Mouse (Mus musculus) lung, postnatal 0 days (tissue): Measurements from ENCODE around the gene Rheb. TPM values are rescaled to one million over a fixed set of nuclear protein-coding genes. Genes with fewer than 3 reads are reported as not detected.
A peak's percentile ranks its signal among the peaks of the same experiment; 100 is the strongest.
"Not testable (repeated sequence)": the region's sequence is repeated elsewhere in the genome, so short reads cannot be mapped to it uniquely, and the experiment has no call there.

Experiments
- ATAC-seq: fragments of 200-750 bp; cut with Nextera tagmentation; 2 replicates; pipeline ENCODE4 v1.8.0; 2017; ENCODE audit warnings: moderate library complexity
- DNase-seq: peaks from one replicate; pipeline ENCODE4 v3.0.0-alpha.2; 2016; ENCODE audit warnings: low spot score
- H3K27ac ChIP-seq: fragments of 300-500 bp; sonication (generic); 2 replicates; pipeline ENCODE4 v1.5.1; 2014; ENCODE audit warnings: antibody characterized with exemption, mild to moderate bottlenecking, low read length, mixed read lengths
- H3K27me3 ChIP-seq: fragments of 300-500 bp; sonication (generic); replicated peaks from 2 replicates; pipeline ENCODE4 v1.6.1; 2014; ENCODE audit warnings: low read length, mixed read lengths; ENCODE audit not compliant: insufficient read depth
- H3K36me3 ChIP-seq: fragments of 300-500 bp; sonication (generic); 2 replicates; pipeline ENCODE4 v1.6.1; 2014; ENCODE audit warnings: low read length, mixed read lengths; ENCODE audit not compliant: insufficient read depth
- H3K4me1 ChIP-seq: fragments of 300-500 bp; sonication (generic); 2 replicates; pipeline ENCODE4 v1.6.1; 2014; ENCODE audit warnings: antibody characterized with exemption, low read depth, low read length, mixed read lengths; ENCODE audit not compliant: insufficient read depth
- H3K4me2 ChIP-seq: fragments of 300-500 bp; sonication (generic); replicated peaks from 2 replicates; pipeline ENCODE4 v1.6.1; 2014; ENCODE audit warnings: low read depth, mild to moderate bottlenecking, low read length, moderate library complexity, mixed read lengths
- H3K4me3 ChIP-seq: fragments of 300-500 bp; sonication (generic); 2 replicates; pipeline ENCODE4 v1.5.1; 2014; ENCODE audit warnings: low read depth, low read length
- H3K9ac ChIP-seq: fragments of 300-500 bp; sonication (generic); replicated peaks from 2 replicates; pipeline ENCODE4 v1.6.1; 2014; ENCODE audit warnings: low read depth, mild to moderate bottlenecking
- H3K9me3 ChIP-seq: fragments of 300-500 bp; sonication (generic); 2 replicates; pipeline ENCODE4 v1.6.1; 2016; ENCODE audit warnings: low read length, mixed read lengths
- CTCF ChIP-seq: IDR thresholded peaks from 2 replicates; pipeline ENCODE4 v1.5.1; 2016; ENCODE audit warnings: antibody characterized with exemption, mild to moderate bottlenecking
- EP300 ChIP-seq: IDR thresholded peaks from 2 replicates; pipeline ENCODE4 v1.6.1; 2016; ENCODE audit warnings: antibody characterized with exemption, mild to moderate bottlenecking, control low read depth
- WGBS: fragments of 180-500 bp; shearing (Covaris S2); extraction: QIAGEN DNeasy Blood & Tissue Kit; methylation state at CpG from one replicate; pipeline ENCODE4 v1.1.7; 2014; 5-methylcytosine and 5-hydroxymethylcytosine counted together
- polyA plus RNA-seq: library from polyadenylated mRNA; unstranded; fragments of >200 nt; fragmentation: Nextera tagmentation; extraction: Ambion mirVana; gene quantifications from 2 replicates; pipeline ENCODE4 v1.2.1, GENCODE M21; 2015

The Rheb gene
- polyA plus RNA-seq, 1 experiment from 2014 or later = 180 TPM

DNA sequence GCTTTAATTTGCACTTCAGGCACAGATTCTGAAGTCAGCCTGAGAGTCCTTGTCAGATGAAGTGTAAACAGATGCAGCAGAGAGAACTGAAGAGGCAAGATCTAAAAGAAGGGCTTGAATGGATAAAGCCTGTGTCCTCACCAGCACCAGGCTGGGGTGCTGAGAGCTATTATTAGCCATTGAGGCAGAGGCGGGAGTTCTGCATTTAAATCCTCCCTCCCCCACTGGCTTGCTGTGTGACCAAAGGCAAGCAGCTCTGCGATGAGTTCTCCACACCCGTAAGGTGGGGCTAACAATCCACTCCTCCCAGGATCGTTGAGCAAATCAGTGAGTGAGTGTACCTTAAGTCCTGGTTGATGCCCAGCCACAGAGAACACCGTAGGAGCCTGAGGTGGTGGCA lies 61.4 kb downstream of the Rheb start:
- H3K9me3 ChIP-seq = no peaks in the 10 kb centered on the region
- no peaks in the 10 kb centered on the region for H3K27me3 ChIP-seq
- no peak overlapping the region for H3K4me2 ChIP-seq
- H3K27ac ChIP-seq = no peak overlapping the region
- ATAC-seq (no peak), DNase-seq (no peak)
- WGBS = 25% methylated on average over 5 of the region's 5 CpGs
- TF ChIP-seq EP300 (no peak), CTCF (no peak)
- no peak overlapping the region for H3K4me3 ChIP-seq
- no peak overlapping the region for H3K9ac ChIP-seq
- H3K36me3 ChIP-seq = no peaks in the 10 kb centered on the region
- no peaks in the 10 kb centered on the region for H3K4me1 ChIP-seq

DNA sequence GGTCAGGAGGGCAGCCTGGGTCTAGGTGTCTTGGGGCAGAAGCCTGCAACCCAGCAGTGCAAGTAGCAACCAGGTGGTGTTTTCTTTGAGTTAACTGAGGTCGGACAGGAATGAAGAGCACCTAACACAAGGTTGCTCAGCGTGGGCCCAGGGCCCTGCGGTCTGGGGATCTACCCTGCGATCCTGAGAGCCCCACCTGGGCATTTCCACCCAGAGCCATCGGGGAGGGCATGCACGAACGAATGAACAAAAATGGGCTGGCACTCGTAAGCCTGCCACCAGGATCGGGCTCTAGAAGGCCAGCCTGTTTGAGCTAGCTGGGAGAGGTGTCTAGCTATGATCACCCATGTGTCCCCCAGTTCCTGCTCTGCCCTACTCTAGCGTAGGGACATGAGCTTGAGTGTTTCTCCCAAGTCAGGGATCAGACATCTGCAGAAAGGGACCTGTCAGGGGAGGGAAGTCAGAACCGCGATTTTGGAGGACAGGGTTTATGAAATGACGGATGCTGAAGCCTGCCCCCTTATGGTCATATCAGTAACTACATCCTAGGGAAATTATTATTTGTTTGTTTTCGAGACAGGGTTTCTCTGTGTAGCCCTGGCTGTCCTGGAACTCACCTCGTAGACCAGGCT lies 62.4 kb downstream of the Rheb start:
- Histone ChIP-seq H3K4me2 (peak overlapping the region; percentile 22; the same call in 1 of the 2 replicates), H3K4me3 (no peak overlapping the region), H3K9ac (no peak overlapping the region), H3K27ac (no peak overlapping the region), H3K27me3 (no peaks in the 10 kb centered on the region), H3K4me1 (no peaks in the 10 kb centered on the region), H3K9me3 (no peaks in the 10 kb centered on the region), H3K36me3 (no peaks in the 10 kb centered on the region)
- TF ChIP-seq EP300 (no peak), CTCF (peak; percentile 79)
- DNase-seq (peak; percentile 71), ATAC-seq (peak; percentile 30)
- WGBS = 41% methylated on average over 15 of the region's 15 CpGs

DNA sequence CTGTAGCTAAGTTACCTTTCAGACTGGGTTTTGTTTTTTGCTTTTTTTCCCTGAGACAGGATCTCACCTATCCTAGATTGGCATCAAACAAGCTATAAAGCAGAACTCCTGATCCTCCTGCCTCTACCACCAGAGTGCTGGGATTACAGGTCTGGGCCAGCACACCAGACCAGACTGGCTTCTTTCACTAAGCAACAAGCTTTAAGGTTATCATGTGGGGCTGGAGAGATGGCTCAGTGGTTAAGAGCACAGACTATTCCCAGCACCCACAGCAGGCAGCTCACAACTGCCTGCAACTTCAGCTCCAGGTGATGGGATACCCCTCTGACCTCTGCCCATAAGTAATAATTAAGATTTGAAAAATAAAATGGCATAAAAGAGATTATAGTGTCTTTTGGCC lies 63.1 kb downstream of the Rheb start:
- TF ChIP-seq EP300 = no peak
- no peak for TF ChIP-seq CTCF
- Histone ChIP-seq H3K27me3 (no peaks in the 10 kb centered on the region), H3K4me3 (no peak overlapping the region), H3K27ac (no peak overlapping the region), H3K9me3 (no peaks in the 10 kb centered on the region), H3K4me1 (no peaks in the 10 kb centered on the region), H3K36me3 (no peaks in the 10 kb centered on the region), H3K9ac (no peak overlapping the region), H3K4me2 (no peak overlapping the region)
- no peak for DNase-seq
- ATAC-seq = no peak

DNA sequence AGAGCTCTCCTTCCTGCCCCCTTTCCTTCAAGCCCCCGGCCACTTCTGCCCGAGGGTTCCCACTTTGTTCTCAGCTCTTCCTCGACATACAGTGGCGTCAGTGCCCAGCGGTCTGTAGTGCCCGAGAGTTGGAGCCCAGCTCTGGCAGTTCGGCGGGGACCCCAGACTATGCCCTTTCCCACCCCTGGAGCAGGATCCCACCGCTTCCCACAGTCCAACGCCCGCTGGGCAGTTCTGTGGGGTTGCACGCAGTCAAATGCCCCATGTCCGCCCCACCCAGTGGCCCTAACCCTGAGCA lies 63.6 kb downstream of the Rheb start:
- no peak overlapping the region for H3K9ac ChIP-seq
- no peak for ATAC-seq
- H3K4me1 ChIP-seq = no peaks in the 10 kb centered on the region
- no peaks in the 10 kb centered on the region for H3K9me3 ChIP-seq
- H3K4me3 ChIP-seq = no peak overlapping the region
- H3K27ac ChIP-seq = no peak overlapping the region
- H3K4me2 ChIP-seq = no peak overlapping the region
- H3K27me3 ChIP-seq = no peaks in the 10 kb centered on the region
- 47% methylated on average over 13 of the region's 13 CpGs for WGBS
- no peaks in the 10 kb centered on the region for H3K36me3 ChIP-seq
- DNase-seq = no peak
- TF ChIP-seq CTCF (no peak), EP300 (no peak)

DNA sequence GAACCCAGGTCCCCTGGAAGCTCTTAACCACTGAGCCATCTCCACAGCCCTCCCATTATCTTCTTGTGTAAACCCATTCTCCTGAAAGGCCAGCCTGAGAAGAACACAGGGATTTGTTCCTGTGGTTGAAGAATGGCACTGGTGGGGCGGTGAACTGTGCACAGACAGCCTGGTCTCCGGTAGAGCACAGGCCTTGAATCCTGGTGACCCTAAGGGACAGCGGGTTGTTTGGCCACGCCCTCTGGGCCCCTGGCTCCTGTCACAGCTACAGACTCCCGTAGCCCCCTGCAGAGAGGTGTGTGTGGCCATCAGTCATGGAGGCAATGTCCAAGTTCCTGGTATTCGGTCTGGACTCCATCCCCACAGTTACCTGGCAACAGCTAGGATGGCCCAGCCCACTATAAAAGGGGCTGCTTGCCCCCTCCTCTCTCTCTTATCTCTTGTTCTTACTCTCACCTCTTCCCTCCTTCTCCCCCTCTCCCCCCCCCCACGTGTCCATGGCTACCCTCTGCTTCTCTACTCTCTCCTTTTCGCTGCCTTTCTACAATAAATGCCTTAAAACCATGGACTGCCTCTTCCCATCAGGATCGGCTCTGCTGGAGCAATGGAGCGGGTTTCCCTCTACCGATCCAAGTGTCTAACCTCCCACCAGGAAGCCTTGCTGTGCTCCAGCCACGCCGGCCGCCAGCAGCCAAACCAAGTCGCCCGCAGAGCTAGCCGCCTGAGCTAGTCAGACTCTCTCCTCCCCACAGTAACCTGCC lies 64.2 kb downstream of the Rheb start:
- Histone ChIP-seq H3K9ac (no peak overlapping the region), H3K4me2 (no peak overlapping the region), H3K9me3 (no peaks in the 10 kb centered on the region), H3K27ac (no peak overlapping the region), H3K27me3 (no peaks in the 10 kb centered on the region), H3K4me1 (no peaks in the 10 kb centered on the region), H3K36me3 (no peaks in the 10 kb centered on the region), H3K4me3 (no peak overlapping the region)
- TF ChIP-seq CTCF (no peak), EP300 (no peak)
- DNase-seq (no peak), ATAC-seq (no peak)
- WGBS = 26% methylated on average over 17 of the region's 17 CpGs

DNA sequence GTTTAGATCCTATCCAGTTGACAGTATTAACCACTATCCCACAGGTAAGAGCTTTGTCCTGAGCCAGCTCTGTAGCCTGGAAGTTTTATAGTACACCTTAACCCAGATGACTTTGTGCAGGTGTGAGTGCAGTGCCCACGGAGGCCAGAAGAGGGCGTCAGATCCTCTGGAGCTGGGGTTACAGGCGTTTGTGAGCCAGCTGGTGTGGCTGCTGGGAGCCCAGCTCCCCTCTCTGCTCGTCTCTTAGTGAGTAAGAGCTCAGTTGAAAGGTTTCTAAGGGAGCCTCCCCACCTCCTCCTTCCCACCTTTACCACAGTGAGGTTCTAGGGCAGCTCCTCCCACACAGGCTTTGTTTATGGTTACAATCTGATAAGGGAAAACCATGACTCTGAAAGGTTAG lies 65.7 kb downstream of the Rheb start:
- no peak for TF ChIP-seq EP300
- TF ChIP-seq CTCF = no peak; the same call in 1 of the 2 replicates
- no peaks in the 10 kb centered on the region for H3K4me1 ChIP-seq
- WGBS = 51% methylated on average over 4 of the region's 4 CpGs
- H3K4me2 ChIP-seq = no peak overlapping the region
- H3K4me3 ChIP-seq = no peak overlapping the region
- ATAC-seq = no peak
- no peaks in the 10 kb centered on the region for H3K36me3 ChIP-seq
- H3K27me3 ChIP-seq = no peaks in the 10 kb centered on the region
- H3K27ac ChIP-seq = no peak overlapping the region
- DNase-seq = no peak
- H3K9me3 ChIP-seq = no peaks in the 10 kb centered on the region
- H3K9ac ChIP-seq = no peak overlapping the region

DNA sequence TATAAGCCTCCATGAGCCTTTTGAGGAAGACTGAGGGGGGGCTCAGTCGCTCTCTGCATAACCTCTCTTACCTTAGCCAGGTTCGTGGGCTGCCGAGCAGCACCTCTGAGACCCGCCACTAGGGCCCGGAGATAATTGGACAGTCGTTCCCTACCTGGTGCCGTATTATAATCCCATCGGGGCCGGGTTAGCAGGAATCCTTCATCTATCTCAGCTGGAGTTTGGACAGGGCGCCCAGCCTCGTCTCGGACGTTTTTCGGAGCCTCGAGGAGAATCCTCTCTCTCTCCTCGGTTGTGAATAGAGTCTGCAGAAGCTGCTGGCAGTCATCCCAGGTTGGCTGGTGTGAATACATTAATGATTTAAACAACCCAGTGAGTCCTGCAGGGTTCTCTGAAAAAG lies 67.9 kb downstream of the Rheb start:
- H3K27me3 ChIP-seq, H3K4me1 ChIP-seq, H3K36me3 ChIP-seq, H3K9me3 ChIP-seq, ATAC-seq, H3K27ac ChIP-seq, H3K9ac ChIP-seq, H3K4me2 ChIP-seq, DNase-seq, H3K4me3 ChIP-seq: not testable (repeated sequence)
- 82% methylated on average over 16 of the region's 16 CpGs for WGBS
